Mouse (Mus musculus) cerebellum, adult 9-10 months (tissue): ENCODE results near the gene Vmn1r52.
"Not testable (repeated sequence)": the region's sequence is repeated elsewhere in the genome, so short reads cannot be mapped to it uniquely, and the experiment has no call there.

Experiments
- DNase-seq: peaks from one replicate; pipeline ENCODE4 v3.0.0; 2022

The Vmn1r52 gene

GRCm38 (mm10) chr6:90174508-90174907 is at the start of gene Vmn1r52:
Gene Vmn1r52 (plus strand): TSS chr6:90174808.
- DNase-seq, result no peak

GRCm38 (mm10) chr6:90160139-90160538 is 14.5 kb upstream of the Vmn1r52 start:
- no peak for DNase-seq

- not testable (repeated sequence) for DNase-seq
Observed at GRCm38 (mm10) chr6:90202493-90202892, 27.9 kb downstream of the Vmn1r52 start, which contains the start of gene V1ra8. Gene V1ra8 (plus strand): TSS chr6:90202793.

GRCm38 (mm10) chr6:90224338-90224737 is 49.7 kb downstream of the Vmn1r52 start, which contains the start of gene Vmn1r53:
Gene Vmn1r53 (minus strand): TSS chr6:90224438.
- DNase-seq, result no peak
